Mouse (Mus musculus) spleen, postnatal 0 days (tissue): Measurements from ENCODE around the gene Fgfr1op2. TPM values are rescaled to one million over a fixed set of nuclear protein-coding genes. Genes with fewer than 3 reads are reported as not detected.

Experiments
- polyA plus RNA-seq: library from polyadenylated mRNA; unstranded; fragments of >200 nt; fragmentation: Nextera tagmentation; extraction: Ambion mirVana; gene quantifications from 2 replicates; pipeline ENCODE4 v1.2.1, GENCODE M21; 2015

Gene Fgfr1op2
- polyA plus RNA-seq = 123 and 126 TPM in 2 replicates

DNA sequence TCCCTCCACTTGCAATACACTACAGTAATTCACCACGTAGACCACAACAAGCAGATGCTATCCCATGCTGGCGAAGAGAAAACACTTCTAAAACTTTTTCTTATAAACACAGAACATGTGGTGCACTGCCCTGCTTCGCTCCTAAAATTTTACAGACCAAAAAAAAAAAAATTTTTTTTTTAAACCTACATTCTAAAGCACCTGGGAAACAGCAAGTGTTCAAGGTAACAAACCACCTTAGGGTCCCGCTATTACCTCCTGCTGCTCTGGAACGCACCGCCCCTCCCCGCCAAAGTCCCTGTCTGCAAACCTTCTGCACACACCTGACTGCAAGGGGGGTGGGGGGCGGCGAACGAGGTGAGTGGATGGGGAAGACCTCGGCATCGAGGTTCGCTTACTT lies at the start of gene Fgfr1op2:
Gene Fgfr1op2, plus strand, starts transcription at position 301 of the 400 bp plus-strand sequence.

DNA sequence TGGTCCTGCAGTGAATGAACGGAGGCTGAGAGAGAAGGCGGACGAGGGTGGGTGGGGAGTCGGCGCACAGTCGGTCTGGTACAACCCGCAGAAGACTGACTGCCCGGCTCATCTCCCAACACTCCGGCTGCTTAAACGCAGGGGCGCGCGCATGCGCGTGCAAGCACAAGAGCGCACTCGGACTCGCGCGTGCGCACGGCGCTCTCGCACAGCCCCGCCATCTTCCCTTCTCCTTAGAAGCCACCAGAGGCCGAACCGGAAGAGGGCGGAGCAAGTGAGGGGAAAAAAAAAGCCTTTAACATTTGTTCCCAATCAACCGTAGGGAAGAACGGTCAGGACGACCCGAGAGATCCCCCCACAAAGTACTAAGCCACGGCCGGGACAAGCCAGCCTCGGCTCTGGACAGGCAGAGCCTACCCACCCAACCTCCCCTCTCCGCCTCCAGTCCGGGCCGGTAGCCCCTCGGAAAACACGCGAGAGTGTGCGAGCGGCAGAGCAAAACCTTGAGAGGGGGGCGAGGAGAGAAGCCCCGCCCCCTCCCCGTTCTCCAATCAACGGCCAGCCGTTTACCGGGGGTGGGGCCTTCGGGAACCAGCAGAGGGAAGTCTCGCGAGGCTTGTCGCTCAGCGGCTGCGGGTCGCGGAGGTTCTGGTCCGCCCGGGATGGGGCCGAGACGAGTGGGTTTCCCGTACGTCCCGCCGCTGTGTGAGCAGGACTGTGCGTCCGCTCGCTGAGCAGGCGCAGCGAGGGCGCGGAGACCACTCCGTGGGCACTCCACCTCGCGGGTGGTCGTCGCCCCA lies 507 bp downstream of the Fgfr1op2 start, which contains the start of gene Ints13:
Gene Ints13, minus strand, starts transcription at position 526 of the 800 bp plus-strand sequence.

DNA sequence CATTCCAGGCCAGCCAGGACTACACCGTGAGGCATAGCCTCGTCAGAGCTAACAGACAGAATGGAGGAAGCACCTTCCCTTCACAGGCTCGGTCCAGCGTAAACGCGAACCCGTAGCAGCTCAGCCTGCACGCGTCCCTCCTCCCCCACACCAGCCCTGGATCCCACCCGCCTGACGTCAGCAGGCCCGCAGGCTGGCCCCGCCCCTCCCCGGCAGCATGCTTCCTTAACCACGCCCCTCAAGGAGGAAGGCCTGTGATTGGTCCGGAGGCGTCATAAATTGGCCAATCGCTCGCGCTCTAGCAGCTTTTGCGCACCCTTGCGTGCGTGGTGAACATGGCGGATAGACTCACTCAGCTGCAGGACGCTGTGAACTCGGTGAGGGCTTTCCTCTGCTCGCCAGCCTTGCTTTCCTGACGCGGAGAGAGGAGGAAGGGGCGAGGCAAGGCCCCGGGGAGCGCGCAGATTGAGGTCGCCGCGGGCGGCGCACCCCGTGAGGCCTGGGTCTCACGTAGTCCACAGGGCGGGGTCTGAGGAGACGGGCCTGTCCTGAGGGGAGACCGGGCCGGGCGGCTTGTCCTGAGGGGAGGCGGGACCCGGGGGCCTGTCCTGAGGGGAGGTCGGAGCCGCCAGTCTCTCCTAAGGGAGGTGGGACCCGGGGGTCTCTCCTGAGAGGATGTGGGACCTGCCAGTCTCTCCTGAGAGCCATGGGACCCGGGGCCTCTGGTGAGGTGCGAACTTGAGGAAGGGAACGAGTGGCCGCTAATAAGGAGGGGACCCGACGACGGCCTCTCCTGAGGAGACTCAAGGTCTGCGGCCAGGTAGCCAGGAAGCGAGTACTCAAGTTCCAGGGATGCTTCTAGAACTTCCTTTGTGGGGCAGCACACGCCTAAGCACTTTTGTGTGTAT lies 65.5 kb downstream of the Fgfr1op2 start, which contains the start of the genes Med21 and Tm7sf3:
Gene Med21, plus strand, starts transcription at position 272 of the 908 bp plus-strand sequence.
Gene Tm7sf3, minus strand, starts transcription at position 549 of the 908 bp plus-strand sequence.

Other genes with a start within 250 kb of the Fgfr1op2 start
- 8.9 and 14.1 TPM in 2 replicates for gene Itpr2, start 75.0 kb upstream of the Fgfr1op2 start, polyA plus RNA-seq
- gene Ints13, start 632 bp downstream of the Fgfr1op2 start, polyA plus RNA-seq = 33.0 and 34.4 TPM in 2 replicates
- gene Med21, start 65.3 kb downstream of the Fgfr1op2 start, polyA plus RNA-seq = 96.1 and 101 TPM in 2 replicates
- gene Tm7sf3, start 65.6 kb downstream of the Fgfr1op2 start, polyA plus RNA-seq = 44.6 and 46.5 TPM in 2 replicates
- 4.8 and 5.7 TPM in 2 replicates for gene Stk38l, start 147.8 kb downstream of the Fgfr1op2 start, polyA plus RNA-seq
- gene Arntl2, start 218.9 kb downstream of the Fgfr1op2 start, polyA plus RNA-seq = 0.43 and 0.78 TPM in 2 replicates